Mouse (Mus musculus) cortical plate, adult 2 months (tissue): ENCODE data around the gene Cradd. TPM values are rescaled to one million over a fixed set of nuclear protein-coding genes. Genes with fewer than 3 reads are reported as not detected.

ENCODE experiments used
- H3K27ac ChIP-seq: fragments of 200-500 bp; 2 replicates; pipeline ENCODE4 v1.5.1; 2012; ENCODE audit warnings: low read length, control low read depth, inconsistent platforms; ENCODE audit not compliant: insufficient read depth
- H3K4me1 ChIP-seq: fragments of 200-500 bp; 2 replicates; pipeline ENCODE4 v1.6.1; 2011; ENCODE audit warnings: low read length; ENCODE audit not compliant: control insufficient read depth, insufficient read depth
- H3K4me3 ChIP-seq: fragments of 200-500 bp; 2 replicates; pipeline ENCODE4 v1.5.1; 2011; ENCODE audit warnings: mild to moderate bottlenecking, low read length, control low read depth; ENCODE audit not compliant: insufficient read depth
- CTCF ChIP-seq: fragments of 200-500 bp; IDR thresholded peaks from 2 replicates; pipeline ENCODE4 v1.5.1; 2011; ENCODE audit warnings: mild to moderate bottlenecking, control low read depth, low read length; ENCODE audit not compliant: insufficient read depth; ENCODE audit errors: extremely low read depth
- POLR2A ChIP-seq: fragments of 200-500 bp; IDR thresholded peaks from 2 replicates; pipeline ENCODE4 v1.6.1; 2011; ENCODE audit warnings: mild to moderate bottlenecking, low read length, control low read depth; ENCODE audit not compliant: insufficient read depth; ENCODE audit errors: extremely low read depth
- polyA plus RNA-seq: library from polyadenylated mRNA; depleted of rRNA; stranded (reverse); fragments of >200 nt; gene quantifications from 2 replicates; pipeline ENCODE4 v1.2.3, GENCODE M21; 2012

Gene Cradd
- polyA plus RNA-seq, 1 experiment = 7.1 TPM

DNA sequence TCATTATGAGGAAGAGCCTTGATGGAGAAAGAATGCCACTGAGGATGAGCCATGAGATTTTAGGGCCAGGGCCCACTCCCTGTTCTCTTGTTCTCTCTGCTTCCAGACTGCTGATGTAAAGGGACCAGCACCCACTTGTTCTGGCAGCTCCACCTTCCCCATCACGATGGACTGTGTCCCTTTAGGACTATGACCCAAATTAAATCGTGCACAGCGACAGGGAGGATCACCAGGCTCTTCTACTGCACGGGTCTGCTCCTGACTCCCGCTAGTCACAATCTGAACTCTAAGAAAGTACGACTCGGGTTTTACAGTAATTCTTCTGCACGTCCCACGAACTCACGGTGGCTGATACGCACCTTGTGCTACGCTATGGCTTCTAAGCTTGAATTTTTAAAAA lies 14.9 kb downstream of the Cradd start:
- Histone ChIP-seq H3K27ac (no peak overlapping the region), H3K4me3 (no peak overlapping the region), H3K4me1 (no peaks in the 10 kb centered on the region)
- TF ChIP-seq CTCF (no peak), POLR2A (no peak)

DNA sequence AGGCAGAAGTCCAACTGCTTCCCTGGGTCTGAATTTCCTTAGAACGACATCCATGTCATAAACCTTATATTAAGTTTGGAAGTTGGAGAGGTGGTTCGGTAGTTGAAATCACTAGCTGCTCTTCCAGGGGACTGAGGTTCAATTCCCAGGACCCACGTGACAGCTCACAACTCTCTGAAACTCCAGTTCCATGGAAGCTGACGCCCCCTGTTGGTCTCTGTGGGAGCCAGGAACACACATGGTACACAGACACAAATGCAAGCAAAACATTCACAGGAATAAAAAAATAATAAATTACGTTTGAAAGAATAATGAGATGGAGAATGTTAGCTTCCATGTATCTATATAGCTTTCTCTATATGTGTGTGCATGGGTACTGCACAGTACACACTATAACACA lies 16.0 kb downstream of the Cradd start:
- Histone ChIP-seq H3K27ac (no peak overlapping the region), H3K4me3 (no peak overlapping the region)
- no peak for TF ChIP-seq CTCF
- no peak for TF ChIP-seq POLR2A

DNA sequence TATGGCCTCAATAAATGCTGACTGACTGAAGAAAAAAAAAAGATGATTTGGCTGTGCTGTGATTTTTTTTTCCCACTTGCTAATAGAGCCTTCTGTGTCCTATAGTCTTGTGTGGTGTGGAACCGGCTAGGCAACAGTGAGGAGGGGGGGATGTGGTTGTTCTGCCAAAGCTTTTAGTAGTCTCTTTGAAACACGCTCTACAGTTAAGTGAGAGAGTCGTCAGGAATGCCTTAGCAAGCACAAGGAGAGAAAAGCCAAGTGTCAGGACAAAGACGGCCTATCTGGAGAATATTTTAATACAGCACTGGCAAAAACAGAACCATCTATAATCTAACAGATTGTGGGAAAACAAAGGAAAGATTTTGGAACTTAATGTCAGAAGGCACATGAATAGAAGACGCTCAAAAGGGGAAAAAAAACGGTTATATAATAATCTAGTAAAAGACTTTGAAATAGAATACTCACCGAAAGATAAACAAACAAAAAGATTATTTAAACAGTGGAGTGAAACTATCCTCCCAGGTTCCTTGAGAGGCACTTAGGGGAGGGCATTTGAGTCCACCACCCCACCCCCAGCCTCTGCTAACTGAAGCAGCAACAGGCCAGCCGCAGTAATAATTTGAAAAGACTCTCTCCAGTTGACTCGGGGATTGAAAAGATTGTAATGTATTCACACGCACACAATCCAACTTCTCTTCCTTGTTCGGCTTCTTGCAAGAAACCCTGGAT lies 16.9 kb downstream of the Cradd start:
- Histone ChIP-seq H3K27ac (no peak overlapping the region), H3K4me3 (no peak overlapping the region), H3K4me1 (no peaks in the 10 kb centered on the region)
- TF ChIP-seq CTCF (no peak), POLR2A (no peak)

More for the DNA sequence above, 16.0 kb downstream of the Cradd start:
- H3K4me1 ChIP-seq = no peaks in the 10 kb centered on the region

DNA sequence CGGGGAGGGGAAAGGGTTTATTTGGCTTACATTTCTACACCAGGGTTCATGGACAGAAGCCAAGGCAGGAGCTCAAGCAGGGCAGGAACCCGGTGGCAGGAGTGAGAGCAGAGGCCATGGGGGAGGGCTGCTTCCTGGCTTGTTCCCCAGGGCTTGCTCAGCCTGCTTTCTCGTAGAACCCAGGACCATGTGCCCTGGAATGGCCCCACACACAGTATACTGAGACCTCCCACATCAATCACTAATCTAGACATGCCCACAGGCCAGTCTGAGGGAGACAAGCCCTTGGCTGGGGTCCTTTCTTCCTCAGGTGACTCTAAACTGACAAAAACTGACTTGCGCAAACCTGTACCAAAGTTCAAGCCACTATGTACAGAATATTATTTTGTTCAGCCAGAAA lies 19.7 kb downstream of the Cradd start:
- Histone ChIP-seq H3K4me1 (no peaks in the 10 kb centered on the region), H3K4me3 (no peak overlapping the region), H3K27ac (no peak overlapping the region)
- TF ChIP-seq CTCF (no peak), POLR2A (no peak)

DNA sequence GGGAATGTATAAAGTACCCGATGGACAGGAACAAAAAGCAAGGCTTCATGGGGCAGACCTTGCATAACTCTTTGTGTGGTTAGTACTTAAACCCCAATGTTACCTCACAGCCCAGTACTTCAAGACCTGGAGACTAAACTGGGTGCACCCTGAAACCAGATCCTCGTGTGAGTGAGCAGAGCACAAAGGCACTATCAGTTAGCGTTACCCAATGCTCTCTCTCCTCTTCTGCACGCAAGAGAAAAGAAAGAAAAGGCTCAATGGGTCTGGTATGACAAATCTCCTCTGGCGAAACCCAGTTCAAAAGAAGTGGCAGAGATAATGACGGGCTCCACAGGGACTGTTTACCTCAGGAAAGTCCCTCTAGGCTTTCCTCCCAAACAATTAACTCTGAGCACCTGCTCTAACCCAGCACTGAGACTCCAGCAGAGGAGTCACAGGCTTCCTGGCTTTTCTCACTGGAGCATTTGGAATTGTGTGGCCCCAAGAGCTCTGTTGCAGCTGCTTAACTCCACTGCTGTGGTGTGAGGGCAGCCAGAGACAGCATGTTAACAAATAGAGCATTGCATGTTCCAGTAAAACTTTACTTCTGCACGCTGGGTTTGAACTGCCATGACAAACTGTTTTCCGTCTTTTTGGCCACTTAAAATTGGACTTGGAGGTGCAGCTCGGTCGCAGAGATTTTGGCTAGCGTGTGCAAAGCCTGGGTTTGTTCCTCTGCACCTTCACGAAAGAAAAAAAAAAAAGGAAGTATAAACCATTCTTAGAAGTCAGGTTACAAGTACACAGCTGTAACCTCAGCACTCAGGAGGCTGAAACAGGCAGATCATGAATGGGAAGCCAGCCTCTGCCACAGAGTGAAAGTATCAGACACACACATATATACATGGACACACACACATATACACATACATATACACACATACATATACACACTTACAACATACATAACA lies 21.4 kb downstream of the Cradd start:
- TF ChIP-seq POLR2A (no peak), CTCF (no peak)
- no peaks in the 10 kb centered on the region for H3K4me1 ChIP-seq
- H3K4me3 ChIP-seq = no peak overlapping the region
- H3K27ac ChIP-seq = no peak overlapping the region

DNA sequence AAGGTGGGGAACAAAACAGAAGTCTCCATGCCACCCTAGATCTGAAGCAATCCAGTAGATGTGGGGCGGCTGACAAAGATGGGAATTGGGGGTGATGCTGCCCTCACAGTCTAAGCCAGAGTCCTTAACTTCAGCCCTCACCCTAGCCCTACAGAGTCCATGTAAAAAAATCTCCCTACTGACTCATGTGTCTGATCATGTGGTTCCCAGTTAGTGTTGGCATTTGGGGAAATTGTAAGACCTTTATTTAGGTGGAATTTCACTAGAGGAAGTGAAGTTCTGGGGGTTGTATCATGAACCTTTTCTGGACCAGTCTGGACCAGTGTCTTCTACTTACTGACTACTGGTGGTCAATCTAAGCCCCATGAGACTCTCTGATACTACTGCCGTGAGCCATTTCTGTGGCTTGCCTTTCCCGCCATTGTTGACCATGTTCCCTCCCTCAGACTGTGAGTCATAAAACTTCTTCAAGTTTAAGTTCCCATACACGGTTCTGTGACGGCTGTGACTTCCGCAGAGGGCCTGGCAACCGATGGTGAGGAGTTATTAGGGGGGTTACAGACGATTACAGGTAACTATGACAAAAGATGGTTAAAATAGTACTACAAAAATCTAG lies 23.6 kb downstream of the Cradd start:
- no peak for TF ChIP-seq POLR2A
- TF ChIP-seq CTCF = no peak

DNA sequence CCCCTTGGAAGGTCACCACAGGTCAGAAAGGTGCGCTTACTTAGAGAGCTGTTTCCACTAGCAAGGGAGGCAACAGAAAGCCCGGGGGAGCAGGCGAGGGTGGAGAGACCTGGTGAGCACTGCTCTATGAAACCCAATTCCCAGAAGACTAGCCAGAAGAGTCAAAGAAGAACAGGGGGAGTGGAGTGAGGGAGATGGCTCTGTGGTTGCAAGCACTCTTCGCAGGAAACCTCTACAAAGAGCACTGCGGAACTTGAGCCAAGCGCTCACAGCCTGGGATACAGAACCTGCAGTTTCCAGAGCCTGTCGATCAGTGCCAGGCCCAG lies 24.2 kb downstream of the Cradd start:
- H3K27ac ChIP-seq = no peak overlapping the region
- TF ChIP-seq POLR2A = no peak
- no peak for TF ChIP-seq CTCF
- H3K4me1 ChIP-seq = no peaks in the 10 kb centered on the region
- no peak overlapping the region for H3K4me3 ChIP-seq

More for the DNA sequence above, 23.6 kb downstream of the Cradd start:
- Histone ChIP-seq H3K27ac (no peak overlapping the region), H3K4me3 (no peak overlapping the region), H3K4me1 (no peaks in the 10 kb centered on the region)

DNA sequence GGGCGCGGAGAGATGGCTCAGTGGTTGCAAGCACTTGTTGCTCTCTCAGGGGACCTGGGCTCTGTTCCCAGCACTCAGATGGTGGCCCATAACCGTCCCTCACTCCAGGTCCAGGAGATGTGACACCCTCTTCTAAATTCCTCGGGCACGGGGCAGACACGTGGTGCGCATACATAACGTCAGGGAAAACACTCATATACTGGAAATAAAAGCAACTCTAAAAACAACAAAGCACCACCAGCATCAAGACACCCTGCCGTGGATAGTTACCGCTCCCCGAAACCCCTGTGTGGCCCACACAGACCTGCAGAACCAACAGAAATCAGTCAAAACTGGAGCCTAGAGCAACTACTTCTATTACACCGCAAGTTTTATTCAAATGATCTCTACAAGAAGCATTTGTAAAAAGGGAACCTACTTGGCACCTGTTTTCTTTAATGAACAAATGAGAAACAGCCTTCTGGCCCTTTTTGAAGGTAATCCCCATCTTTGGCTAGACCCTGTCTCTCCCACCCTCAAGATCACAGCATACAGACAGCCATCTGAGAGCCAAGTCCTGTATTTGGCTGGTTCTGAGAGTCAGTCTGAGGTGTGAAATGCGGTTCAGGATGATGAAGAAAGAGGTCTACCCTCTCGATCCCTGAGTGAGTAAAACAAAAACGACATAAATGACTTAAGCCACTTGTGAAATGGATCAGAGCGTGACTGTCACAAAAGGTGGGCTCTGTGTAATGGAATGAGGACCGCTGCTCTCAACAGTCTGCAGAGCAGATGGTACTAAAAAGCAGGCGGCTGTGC lies 24.7 kb downstream of the Cradd start:
- no peaks in the 10 kb centered on the region for H3K4me1 ChIP-seq
- no peak for TF ChIP-seq CTCF

DNA sequence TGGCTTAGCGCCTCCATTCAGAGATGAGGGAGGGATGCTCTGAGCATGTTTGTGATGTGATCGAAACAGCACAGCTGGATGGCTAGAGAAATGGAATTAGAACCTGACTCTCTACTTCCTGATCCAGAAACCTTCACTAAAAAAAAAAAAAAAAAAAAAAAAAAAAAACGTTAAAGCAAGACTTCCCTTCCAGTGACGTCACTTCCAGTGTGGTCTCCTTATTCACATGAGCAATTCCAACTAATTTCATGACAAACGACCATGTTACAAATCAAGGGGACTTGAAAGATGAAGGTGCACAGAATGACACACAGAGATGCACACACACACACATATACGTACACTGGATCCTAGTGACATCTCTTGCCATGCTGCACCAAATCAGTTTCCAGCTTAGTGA lies 25.4 kb downstream of the Cradd start:
- TF ChIP-seq CTCF (no peak), POLR2A (no peak)
- H3K4me3 ChIP-seq = no peak overlapping the region
- H3K27ac ChIP-seq = peak overlapping the region; percentile 47; the same call in 1 of the 2 replicates
- no peaks in the 10 kb centered on the region for H3K4me1 ChIP-seq

More for the DNA sequence above, 24.7 kb downstream of the Cradd start:
- Histone ChIP-seq H3K4me3 (no peak overlapping the region), H3K27ac (no peak overlapping the region)
